Mouse (Mus musculus) E14TG2a.4 (cell line): Measurements from ENCODE around the gene Cyth1.

Experiments used
- H3K27me3 ChIP-seq: 2 replicates; pipeline ENCODE4 v1.6.1; 2014; ENCODE audit warnings: low read length, control low read depth; ENCODE audit not compliant: insufficient read depth
- H3K36me3 ChIP-seq: 2 replicates; pipeline ENCODE4 v1.6.1; 2014; ENCODE audit warnings: low read length, control low read depth; ENCODE audit not compliant: insufficient read depth
- H3K4me1 ChIP-seq: replicated peaks from 2 replicates; pipeline ENCODE4 v1.6.1; 2014; ENCODE audit warnings: low read depth, low read length, control low read depth
- H3K4me3 ChIP-seq: replicated peaks from 2 replicates; pipeline ENCODE4 v1.5.1; 2014; ENCODE audit warnings: mild to moderate bottlenecking, low read length
- H3K9me3 ChIP-seq: 2 replicates; pipeline ENCODE4 v1.6.1; 2014; ENCODE audit warnings: low read length, control low read depth
- CTCF ChIP-seq: conservative IDR thresholded peaks from 2 replicates; pipeline ENCODE4 v1.5.1; 2014; ENCODE audit warnings: low read length
- NANOG ChIP-seq: IDR thresholded peaks from 2 replicates; pipeline ENCODE4 v1.6.1; 2014; ENCODE audit warnings: borderline replicate concordance, low read length, mixed read lengths
- POU5F1 ChIP-seq: IDR thresholded peaks from 2 replicates; pipeline ENCODE4 v1.6.1; 2014; ENCODE audit warnings: low read length, borderline replicate concordance

The Cyth1 gene

DNA sequence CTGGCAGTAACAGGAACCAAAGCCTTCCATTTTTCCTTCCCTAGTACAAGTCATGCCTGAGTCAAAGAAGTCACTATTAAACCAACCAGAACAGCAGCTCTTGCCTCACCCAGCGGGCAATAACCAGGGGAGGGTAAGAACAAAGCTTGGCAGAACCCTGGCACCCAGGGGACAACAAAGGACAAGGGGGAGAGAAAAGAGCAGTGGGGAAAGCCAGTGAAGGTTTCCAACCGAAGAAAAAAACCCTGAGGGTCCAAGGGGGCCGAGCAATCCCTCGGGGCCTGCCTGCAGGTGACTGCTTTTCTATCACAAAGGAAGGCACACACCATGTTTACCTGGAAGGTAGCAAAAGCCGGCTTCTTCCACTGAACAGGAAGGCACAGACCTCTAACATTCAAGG is 1.7 kb downstream of the Cyth1 start:
- Histone ChIP-seq H3K4me1 (peaks cover 25% of the 10 kb centered on the region), H3K4me3 (no peak overlapping the region), H3K36me3 (no peaks in the 10 kb centered on the region), H3K9me3 (no peaks in the 10 kb centered on the region), H3K27me3 (peaks cover 24% of the 10 kb centered on the region)
- TF ChIP-seq CTCF (no peak), NANOG (no peak), POU5F1 (no peak)

DNA sequence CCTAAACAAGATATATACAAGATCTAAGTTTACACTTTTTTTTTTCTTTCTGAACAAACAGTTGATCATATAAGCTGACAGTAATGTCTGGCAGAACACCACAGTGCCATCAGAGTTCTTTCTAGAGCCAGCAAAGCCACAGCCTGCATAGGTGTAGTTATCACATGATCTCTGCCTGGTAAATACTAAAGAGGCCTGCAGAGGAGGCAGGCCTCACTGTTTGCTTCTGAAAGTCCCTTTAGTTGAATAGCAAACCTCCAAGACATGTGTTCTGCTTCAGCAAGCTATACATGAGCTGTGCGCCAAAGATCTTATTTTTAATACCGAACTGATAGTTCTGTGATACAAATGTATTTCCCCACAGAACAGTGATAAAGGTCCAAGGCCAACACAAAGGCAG is 3.3 kb downstream of the Cyth1 start:
- H3K9me3 ChIP-seq, result no peaks in the 10 kb centered on the region
- peaks cover 24% of the 10 kb centered on the region for H3K27me3 ChIP-seq
- no peaks in the 10 kb centered on the region for H3K36me3 ChIP-seq
- no peak for TF ChIP-seq CTCF
- no peak for TF ChIP-seq POU5F1
- TF ChIP-seq NANOG, result no peak
- peaks cover 33% of the 10 kb centered on the region for H3K4me1 ChIP-seq
- no peak overlapping the region for H3K4me3 ChIP-seq

DNA sequence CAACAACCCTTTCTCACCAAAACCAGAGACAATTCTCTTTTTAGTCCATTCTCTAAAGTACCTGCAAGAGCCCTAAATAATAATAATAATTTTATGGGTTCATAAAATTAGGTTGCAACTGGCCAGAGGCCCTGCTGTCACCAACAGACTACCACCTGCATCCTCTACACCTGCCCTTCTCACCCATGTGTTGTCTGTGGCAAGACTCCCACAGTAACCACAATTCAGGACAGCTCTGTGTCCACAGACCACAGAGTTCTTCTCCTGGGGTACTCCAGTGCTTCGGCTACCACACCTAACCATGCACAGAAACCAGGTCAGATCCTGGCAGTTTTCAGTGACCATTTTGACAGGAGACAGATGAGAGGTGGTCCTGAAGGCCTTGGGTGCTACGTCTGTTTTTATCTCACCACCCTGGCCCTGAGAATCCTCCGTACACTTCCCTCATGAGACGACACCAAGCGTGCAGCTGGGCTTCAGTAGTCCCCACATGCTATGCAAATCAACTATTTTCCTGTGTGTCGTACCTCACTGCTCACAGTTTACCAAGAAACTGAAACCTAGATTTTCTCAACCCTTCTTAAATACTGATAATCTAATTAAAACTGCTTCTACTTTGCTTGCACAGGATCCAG is 4.6 kb downstream of the Cyth1 start:
- TF ChIP-seq NANOG (no peak), CTCF (no peak), POU5F1 (no peak)
- H3K4me1 ChIP-seq, result peaks cover 32% of the 10 kb centered on the region
- H3K4me3 ChIP-seq, result no peak overlapping the region
- peaks cover 24% of the 10 kb centered on the region for H3K27me3 ChIP-seq
- no peaks in the 10 kb centered on the region for H3K9me3 ChIP-seq
- no peaks in the 10 kb centered on the region for H3K36me3 ChIP-seq

DNA sequence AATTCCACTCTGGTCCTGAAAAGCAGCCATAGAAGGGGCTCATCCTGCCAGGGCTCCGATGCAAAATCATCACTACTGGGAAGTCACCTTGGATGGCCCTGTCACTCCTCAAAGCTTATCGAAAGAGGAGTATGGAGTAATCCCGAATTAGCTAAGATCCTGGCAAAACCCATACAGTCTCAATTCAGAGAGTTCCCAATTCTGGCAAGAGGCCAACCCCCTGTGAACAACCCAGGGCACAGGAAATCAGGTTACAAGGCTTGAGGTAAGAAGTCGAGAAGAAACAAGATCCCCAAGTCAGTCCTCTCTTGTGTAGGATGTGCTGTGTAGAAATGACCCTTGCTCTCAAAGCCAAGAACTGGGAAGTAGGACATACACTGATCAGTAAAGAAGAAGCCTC is 5.9 kb downstream of the Cyth1 start:
- TF ChIP-seq CTCF, result no peak
- TF ChIP-seq POU5F1, result no peak
- no peak for TF ChIP-seq NANOG
- Histone ChIP-seq H3K9me3 (no peaks in the 10 kb centered on the region), H3K4me3 (no peak overlapping the region), H3K4me1 (peaks cover 30% of the 10 kb centered on the region), H3K36me3 (no peaks in the 10 kb centered on the region), H3K27me3 (peaks cover 19% of the 10 kb centered on the region)

DNA sequence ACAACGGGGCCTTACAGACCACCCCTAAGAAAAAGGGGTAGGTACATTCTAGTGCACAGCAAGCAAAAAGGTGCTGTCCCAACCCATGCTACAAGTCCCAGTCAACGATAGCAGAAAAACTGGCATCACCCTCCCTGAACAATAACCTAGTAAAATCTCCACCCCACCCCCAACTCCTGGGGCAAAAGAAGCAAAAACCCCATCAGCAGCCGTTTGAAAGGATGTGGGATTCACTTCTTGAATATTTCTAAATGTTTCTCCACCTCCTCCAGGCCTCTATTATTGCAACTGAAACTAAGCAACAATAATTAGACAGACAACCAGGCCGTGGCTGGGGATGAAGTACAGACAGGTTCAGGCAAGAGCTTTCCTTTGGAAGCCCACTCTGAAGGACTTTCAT is 8.0 kb downstream of the Cyth1 start:
- Histone ChIP-seq H3K9me3 (no peaks in the 10 kb centered on the region), H3K27me3 (no peaks in the 10 kb centered on the region), H3K4me3 (no peak overlapping the region), H3K36me3 (no peaks in the 10 kb centered on the region), H3K4me1 (peaks cover 20% of the 10 kb centered on the region)
- TF ChIP-seq CTCF (no peak), NANOG (no peak), POU5F1 (no peak)

DNA sequence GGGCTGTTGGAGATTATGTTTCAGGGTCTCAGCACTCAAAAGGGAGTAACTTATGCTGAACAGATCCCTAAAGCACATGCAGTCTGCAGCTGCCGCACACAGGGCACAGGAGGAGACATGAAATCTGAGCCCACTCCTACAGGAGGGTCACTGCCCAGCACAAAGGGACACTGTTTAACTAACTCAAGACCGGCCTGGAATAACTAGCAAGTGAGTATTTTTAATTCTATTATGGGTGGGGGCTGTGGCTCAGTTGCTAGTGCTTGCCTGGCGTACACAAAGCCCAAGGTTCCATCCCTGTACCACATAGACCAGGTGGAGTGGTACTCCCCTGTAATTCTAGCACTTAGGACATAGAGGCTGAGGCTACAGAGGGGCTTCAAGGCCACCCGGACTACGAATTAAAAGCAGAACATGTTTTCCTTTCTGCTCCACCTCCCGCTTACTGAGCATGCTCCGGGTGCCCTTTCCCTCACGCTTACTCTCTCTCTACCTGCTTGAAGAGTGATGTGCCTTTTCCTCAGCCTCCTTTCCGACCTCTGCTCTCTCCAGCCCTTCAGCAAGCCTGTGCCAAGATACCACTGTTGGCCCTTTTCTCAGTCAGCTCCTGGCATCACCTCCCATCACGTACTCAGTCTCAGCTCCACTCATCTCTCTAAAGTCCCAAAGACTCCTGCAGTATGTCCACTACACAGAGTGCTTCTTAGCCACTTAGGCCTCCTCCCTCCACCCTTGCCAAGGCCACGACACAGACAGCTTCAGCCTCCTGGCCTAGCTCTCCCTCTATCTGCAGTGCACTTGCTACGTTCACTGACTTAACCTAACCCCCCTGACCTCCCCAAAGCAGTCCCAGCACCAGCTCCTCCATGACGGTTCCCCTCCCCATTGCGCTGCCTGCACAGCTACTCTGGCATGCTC is 8.9 kb downstream of the Cyth1 start:
- H3K4me3 ChIP-seq, result no peak overlapping the region
- H3K9me3 ChIP-seq, result no peaks in the 10 kb centered on the region
- no peaks in the 10 kb centered on the region for H3K27me3 ChIP-seq
- no peaks in the 10 kb centered on the region for H3K36me3 ChIP-seq
- peaks cover 20% of the 10 kb centered on the region for H3K4me1 ChIP-seq
- TF ChIP-seq POU5F1 (no peak), NANOG (no peak), CTCF (no peak)

DNA sequence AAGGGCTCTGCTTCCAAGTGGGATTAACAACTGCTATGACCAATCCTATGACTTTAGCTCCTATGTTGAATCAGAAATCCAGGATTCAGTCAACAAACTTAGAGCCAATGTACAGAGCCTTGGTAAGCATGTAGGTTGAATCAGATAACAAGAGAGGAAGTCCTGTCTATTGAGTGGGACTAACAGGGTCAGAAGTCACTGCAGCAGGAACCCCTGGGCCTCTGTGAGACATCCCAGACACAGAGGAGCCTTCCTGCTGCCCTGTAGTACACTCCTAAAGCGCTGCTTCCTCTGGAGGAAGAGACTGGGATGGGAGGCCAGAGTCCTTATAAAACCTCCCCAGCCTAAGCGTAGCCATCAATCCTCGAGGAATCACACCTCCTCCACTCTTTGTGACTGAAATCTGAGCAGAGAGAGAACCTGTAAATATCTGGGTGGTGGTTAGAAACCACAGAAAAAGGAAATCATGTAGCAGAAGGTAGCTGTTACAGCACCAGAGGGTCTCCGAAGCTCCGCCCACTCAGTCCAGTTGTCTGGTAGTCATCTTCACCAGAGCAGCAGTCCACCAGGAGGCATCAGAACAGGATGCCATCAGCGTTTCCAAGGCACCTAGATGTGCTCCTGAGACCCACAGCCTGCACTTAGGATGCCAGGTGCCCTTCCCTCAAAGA is 11.7 kb downstream of the Cyth1 start:
- TF ChIP-seq POU5F1 (no peak), CTCF (no peak), NANOG (no peak)
- H3K27me3 ChIP-seq, result no peaks in the 10 kb centered on the region
- no peaks in the 10 kb centered on the region for H3K36me3 ChIP-seq
- peaks cover 20% of the 10 kb centered on the region for H3K4me1 ChIP-seq
- no peaks in the 10 kb centered on the region for H3K9me3 ChIP-seq
- no peak overlapping the region for H3K4me3 ChIP-seq

DNA sequence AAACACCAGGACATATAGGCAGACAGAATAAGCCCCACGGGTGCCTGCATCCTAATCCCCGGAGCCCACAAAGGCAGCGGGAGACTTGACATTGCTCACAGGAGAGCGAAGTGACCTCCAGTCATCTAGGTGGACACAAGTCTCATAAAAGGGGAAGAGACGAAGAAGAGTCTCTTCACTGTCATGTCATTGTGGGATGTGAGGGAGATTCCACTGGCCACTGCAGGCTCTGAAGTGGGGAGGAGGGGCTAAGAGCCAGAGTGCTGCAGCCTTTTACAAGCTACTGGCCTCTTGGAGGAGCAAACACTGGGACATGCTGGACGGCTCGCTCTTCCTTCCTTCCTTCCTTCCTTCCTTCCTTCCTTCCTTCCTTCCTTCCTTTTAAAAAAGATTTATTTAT is 13.5 kb downstream of the Cyth1 start:
- TF ChIP-seq POU5F1, result no peak
- TF ChIP-seq CTCF, result no peak
- TF ChIP-seq NANOG, result no peak

More for the DNA sequence above, 13.5 kb downstream of the Cyth1 start:
- Histone ChIP-seq H3K9me3 (0 out of 2 replicates have a peak, but pooled peaks cover 7% of the 10 kb centered on the region), H3K4me3 (no peak overlapping the region), H3K36me3 (no peaks in the 10 kb centered on the region), H3K4me1 (peaks cover 10% of the 10 kb centered on the region; the same call in 1 of the 2 replicates), H3K27me3 (no peaks in the 10 kb centered on the region)
